Mouse (Mus musculus) CD4-positive, CD25-positive, alpha-beta regulatory T cell, adult 4 months (primary cell): ENCODE results near the gene Gata3. TPM values are rescaled to one million over a fixed set of nuclear protein-coding genes. Genes with fewer than 3 reads are reported as not detected.

ENCODE experiments used
- ATAC-seq: one replicate; pipeline ENCODE4 v1.8.0; 2017
- polyA plus RNA-seq, 2 experiments: library from polyadenylated mRNA; unstranded; fragments of 100-300 nt; shearing (Covaris generic); gene quantifications; one replicate each; pipeline ENCODE4 v1.2.1; 2017

Gata3 gene
- polyA plus RNA-seq, 2 experiments from 2014 or later: 136 to 163 TPM

DNA sequence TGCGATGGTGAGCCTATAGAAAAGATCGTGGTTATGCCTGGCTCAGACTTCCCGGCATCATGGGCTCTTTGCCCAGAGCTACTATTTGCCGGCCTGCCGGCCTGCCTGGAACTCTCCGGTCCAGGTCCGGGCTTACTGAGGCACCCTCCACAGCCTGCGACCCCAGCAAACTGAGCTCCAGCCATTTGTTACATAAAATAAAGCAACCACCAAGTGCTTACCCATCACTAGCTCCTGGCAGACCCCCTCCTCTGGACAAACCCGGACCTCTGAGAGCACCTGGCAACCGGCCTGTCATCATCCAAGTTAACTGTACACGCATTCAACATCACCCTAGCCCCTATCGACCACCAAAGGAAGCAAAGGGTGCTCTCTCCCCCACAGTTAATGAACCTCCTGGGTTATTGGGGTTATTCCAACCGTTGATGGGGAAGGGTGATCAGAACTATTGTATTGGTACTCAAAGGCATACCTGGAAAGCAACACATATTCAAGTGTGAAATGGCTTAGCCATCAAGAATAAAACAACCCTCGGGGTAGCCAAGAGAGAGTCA is 4.5 kb downstream of the Gata3 start:
- ATAC-seq: no peak

DNA sequence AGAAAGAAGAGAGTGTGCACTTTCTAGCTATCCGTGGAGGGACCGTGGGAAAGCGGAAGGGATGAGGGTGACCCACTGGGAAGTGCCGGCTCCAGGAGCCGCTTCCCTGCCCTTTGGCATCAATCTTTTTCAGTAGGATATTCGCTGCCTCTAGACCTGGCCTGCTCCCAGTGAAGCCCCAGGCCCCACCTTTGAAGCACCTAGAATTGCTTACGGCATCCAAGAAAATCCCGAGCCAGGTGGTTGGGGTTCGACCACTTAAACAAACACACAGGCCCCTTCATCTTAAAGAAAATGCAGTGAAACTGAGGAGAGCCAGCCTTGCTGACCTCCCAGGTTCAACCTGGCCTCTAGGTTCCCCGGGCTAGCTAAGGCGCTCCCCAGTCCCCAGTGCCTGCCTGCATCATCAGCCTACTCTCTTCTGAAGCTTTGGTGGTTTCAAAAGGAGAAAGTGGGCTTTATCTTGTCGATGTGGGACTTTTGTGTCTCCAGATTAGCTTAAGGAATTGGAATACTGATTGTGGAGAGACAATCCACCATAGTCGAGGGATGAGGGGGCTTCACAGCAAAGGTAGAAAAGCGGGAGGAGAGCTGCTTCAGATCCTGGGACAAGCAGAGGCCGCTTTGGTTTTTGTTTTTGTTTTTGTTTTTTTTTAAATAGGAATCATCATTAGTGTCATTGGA is 5.2 kb downstream of the Gata3 start:
- no peak for ATAC-seq

GRCm38 (mm10) chr2:9883803-9884532 is 5.9 kb downstream of the Gata3 start:
- peak; percentile 18 for ATAC-seq

- ATAC-seq: no peak
Observed at GRCm38 (mm10) chr2:9882926-9883802, 6.7 kb downstream of the Gata3 start.

- ATAC-seq: no peak
Observed at GRCm38 (mm10) chr2:9882371-9882925, 7.4 kb downstream of the Gata3 start.

- ATAC-seq: no peak
Observed at GRCm38 (mm10) chr2:9881611-9882023, 8.2 kb downstream of the Gata3 start.

DNA sequence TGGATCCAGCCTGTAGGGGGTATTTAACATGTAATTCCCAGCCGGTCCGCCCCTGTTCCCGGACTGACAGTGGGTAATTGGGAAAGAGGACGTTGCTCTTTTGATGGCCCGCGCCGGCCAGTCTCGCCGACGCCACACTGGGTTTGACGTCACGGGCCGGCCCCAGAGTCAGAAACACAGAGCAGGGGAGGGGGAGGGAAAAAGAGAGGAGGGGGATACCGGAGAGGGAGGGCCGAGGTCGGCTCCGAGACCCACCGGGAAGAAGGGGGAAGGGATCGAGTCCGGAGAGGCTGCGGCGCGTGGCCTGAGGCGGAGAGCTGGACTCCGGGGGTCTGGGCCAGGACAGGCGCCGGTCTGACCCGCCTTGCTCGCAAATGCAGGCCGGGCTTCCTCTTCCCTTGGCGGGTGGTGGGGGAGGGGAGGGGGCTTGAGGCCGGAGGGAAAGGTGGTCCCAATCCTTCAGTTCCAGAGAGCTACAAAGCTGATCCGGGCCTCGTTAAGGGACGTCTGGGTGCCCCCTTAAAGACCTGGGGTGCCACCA is 8.7 kb downstream of the Gata3 start, which contains the start of gene 4930412O13Rik:
4930412O13Rik (plus strand) TSS at position 202 of the 541 bp plus-strand sequence.
- ATAC-seq: no peak

DNA sequence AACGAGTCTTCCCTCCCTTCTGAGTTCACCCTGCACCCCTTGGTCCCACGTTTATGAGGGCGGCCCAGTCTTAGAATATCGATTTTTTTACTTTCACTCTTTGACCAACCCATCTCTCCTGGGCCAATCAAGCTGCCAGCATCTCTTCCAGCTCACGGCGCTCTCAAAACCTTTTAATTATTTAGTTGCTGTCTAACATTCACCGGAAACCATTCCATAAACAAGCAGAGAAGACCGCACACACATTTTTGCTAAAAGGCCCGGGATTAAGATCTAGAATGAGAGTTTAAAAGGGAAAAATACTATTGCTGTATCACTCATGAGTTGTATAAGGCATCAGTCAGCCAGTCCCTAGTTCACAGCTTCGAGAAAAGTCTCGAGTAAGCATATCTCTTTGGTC is 9.6 kb downstream of the Gata3 start:
- no peak for ATAC-seq

DNA sequence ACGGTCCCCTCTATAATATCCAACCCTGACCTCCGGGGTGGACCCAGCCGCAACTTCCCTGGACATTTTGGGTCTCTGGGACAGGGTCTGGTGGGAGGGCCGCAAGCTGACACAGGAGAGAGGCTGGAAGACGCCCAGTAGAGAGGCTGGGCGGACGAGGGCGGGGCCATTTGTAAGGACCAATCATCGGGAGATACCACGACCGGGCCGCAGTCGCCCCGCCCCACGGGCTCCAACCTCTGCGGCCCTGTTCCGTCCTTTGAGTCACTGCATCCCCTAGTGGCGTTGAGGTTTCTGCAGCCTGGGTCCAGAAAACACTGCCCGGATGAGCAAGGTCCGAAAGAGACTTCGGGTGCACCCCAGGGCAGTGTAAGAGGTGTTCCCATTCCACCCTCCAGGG is 10.3 kb downstream of the Gata3 start:
- peak; percentile 57 for ATAC-seq

DNA sequence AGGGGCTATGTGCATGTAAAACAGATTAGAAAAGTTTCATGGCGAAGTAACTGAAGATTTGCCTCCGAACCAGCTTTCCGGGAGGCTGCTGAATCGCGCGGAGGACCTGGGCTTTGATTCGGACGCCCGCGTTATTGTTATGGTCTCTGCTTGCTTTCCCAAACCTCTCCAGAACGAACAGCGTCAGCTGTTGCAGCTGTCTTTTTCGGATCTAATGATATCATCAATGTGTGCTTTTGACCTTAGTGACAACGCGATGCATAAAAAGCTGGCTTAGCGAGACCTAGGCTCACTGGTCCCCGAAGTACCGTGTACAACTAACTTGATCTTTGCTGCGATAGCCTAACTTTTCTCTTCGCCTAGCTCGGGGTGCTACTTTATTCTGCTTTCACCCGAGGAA is 10.7 kb downstream of the Gata3 start:
- peak; percentile 13 for ATAC-seq

DNA sequence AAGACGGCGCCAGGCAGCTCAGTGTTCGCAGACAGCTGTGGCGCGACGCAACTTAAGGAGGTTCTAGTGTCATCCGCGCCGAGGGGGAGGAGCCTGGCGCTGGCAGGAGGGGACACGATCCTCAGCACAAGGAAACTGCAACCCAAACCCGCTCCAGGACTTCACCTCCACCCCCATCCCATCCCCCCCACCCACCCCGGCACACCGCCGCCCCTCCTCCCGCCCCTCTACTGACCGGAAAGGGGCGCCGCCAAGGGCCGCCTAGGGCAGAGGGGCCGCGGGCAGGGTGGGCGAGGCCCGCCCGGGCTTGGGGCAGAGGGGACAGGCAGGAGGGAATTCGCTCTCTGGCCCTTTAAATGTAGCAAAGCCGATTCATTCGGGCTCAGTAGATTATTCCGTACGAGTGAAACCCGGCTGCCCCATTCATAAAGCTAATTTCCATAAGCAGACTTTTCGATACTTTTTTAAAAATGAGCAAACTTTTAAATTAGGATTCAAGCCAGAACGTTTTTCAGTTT is 11.2 kb downstream of the Gata3 start:
- ATAC-seq: peak; percentile 36

DNA sequence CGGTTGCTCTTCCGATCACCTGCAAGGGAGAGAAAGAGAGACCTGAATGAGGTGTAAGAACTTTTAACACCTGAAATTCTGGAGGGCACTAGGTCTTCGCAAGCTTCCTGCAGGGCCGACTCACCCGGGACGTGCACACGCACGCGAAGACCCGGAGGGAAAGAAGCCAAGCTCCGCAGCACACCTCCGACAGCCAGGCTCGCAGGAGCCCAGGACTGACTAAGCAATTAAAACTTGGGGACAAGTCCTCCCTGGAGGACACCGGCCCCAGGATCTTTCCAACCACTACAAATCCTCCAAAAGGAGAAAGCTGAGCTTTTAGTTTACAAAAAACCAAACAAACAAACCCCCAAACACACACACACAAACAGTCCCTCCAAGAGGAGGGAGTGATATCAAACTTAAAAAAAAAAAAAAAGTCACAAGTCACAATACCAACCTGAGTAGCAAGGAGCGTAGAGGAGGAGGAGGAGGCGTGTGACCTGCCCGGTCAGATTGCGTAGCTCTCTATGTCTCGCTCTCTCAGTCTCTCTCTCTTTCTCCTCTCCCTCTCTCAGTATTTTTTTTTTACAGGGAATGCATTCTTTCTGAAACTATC is 11.8 kb downstream of the Gata3 start:
- ATAC-seq: peak; percentile 9

- ATAC-seq: no peak
Observed at GRCm38 (mm10) chr2:9877326-9877690, 12.5 kb downstream of the Gata3 start.

- no peak for ATAC-seq
Observed at GRCm38 (mm10) chr2:9876621-9877325, 13.1 kb downstream of the Gata3 start.

- peak; percentile 42 for ATAC-seq
Observed at GRCm38 (mm10) chr2:9875676-9876357, 14.0 kb downstream of the Gata3 start.

- no peak for ATAC-seq
Observed at GRCm38 (mm10) chr2:9875220-9875619, 14.6 kb downstream of the Gata3 start.

- no peak for ATAC-seq
Observed at GRCm38 (mm10) chr2:9874467-9875219, 15.2 kb downstream of the Gata3 start.

GRCm38 (mm10) chr2:9873757-9874156 is 16.1 kb downstream of the Gata3 start:
- no peak for ATAC-seq

GRCm38 (mm10) chr2:9872682-9873081 is 17.2 kb downstream of the Gata3 start:
- peak; percentile 26 for ATAC-seq

GRCm38 (mm10) chr2:9871798-9872197 is 18.0 kb downstream of the Gata3 start:
- no peak for ATAC-seq
